Comparison of ENCODE assay signal across 10 mouse cellular contexts in genomic region chr13:36562447-36563441, GRCm38 (mm10).
DNase-seq lines count a peak whose midpoint lies in the region; ATAC-seq and TF ChIP-seq lines count a peak whose summit lies in the region.
"Had no signal": no experiment of that assay in that cellular context is flagged by ENCODE, and none has a peak within 500 bp of the region (broad histone marks: within the 10 kb centered on the region; RNA-seq: fewer than 3 reads in every experiment).

No protein-coding gene starts in this region.

- no peaks in the 10 kb centered on the region; the same call in 1 of the 2 replicates for H3K4me1 ChIP-seq in lung, embryonic 14.5 days (ENCODE audit: insufficient read depth)
- no peaks in the 10 kb centered on the region for H3K4me1 ChIP-seq in lung, adult 2 months (ENCODE audit: control insufficient read depth, insufficient read depth, low read length)
- H3K4me1 ChIP-seq in stomach, embryonic 16.5 days (ENCODE audit: control insufficient read depth, insufficient read depth, low read length), result peaks cover 2% of the 10 kb centered on the region; the same call in 1 of the 2 replicates
- H3K4me1 ChIP-seq: embryonic facial prominence, embryonic 13.5 days; liver, embryonic 15.5 days had no signal

- no peak for TF ChIP-seq POLR2A in lung, adult 2 months (IDR thresholded peaks at IDR 0.05; ENCODE audit: borderline replicate concordance, extremely low read depth, low read depth, low read length)

- TF ChIP-seq CTCF in lung, embryonic 14.5 days (IDR thresholded peaks at IDR 0.05; ENCODE audit: low read depth), result no peak
- TF ChIP-seq CTCF in lung, adult 2 months (IDR thresholded peaks at IDR 0.05; ENCODE audit: insufficient read depth, low read length), result no peak

- no peaks in the 10 kb centered on the region for H3K36me3 ChIP-seq in lung, embryonic 14.5 days (ENCODE audit: insufficient read depth)
- H3K36me3 ChIP-seq in stomach, embryonic 16.5 days (ENCODE audit: control insufficient read depth, insufficient read depth, low read length), result no peaks in the 10 kb centered on the region
- H3K36me3 ChIP-seq: embryonic facial prominence, embryonic 13.5 days; heart, embryonic 13.5 days; liver, embryonic 15.5 days had no signal

- no peaks in the 10 kb centered on the region for H3K9me3 ChIP-seq in lung, embryonic 14.5 days (ENCODE audit: low read depth, low read length)
- H3K9me3 ChIP-seq in stomach, embryonic 16.5 days (replicated peaks; ENCODE audit: control insufficient read depth, low read length), result no peaks in the 10 kb centered on the region
- H3K9me3 ChIP-seq: embryonic facial prominence, embryonic 13.5 days; heart, embryonic 13.5 days; liver, embryonic 15.5 days had no signal

- peak; percentile 31; the same call in 1 of the 2 replicates for ATAC-seq in lung, embryonic 14.5 days (ENCODE audit: insufficient read depth)
- peak; percentile 56; the same call in 1 of the 2 replicates for ATAC-seq in stomach, embryonic 16.5 days (ENCODE audit: insufficient read depth, low FRiP score)
- ATAC-seq in megakaryocyte-erythroid progenitor cell, adult 5-6 weeks (replicated peaks; ENCODE audit: low FRiP score, low TSS enrichment, poor library complexity, severe bottlenecking), result no peak

- DNase-seq in lung, embryonic 14.5 days, result peak; percentile 30
- no peak for DNase-seq in lung, adult 2 months
- DNase-seq in heart, adult 9 months (ENCODE audit: low spot score in 2 of 2), result peak; percentile 43 to 54
- peak; percentile 13 for DNase-seq in lung, postnatal 25 days (ENCODE audit: low spot score)
- DNase-seq in right cerebral cortex, postnatal 4 days, result no peak

- H3K9ac ChIP-seq in lung, embryonic 14.5 days, result no peak overlapping the region
- no peak overlapping the region for H3K9ac ChIP-seq in stomach, embryonic 16.5 days (ENCODE audit: low read length)
- H3K9ac ChIP-seq: embryonic facial prominence, embryonic 13.5 days; heart, embryonic 13.5 days; liver, embryonic 15.5 days had no signal

- H3K4me2 ChIP-seq in lung, embryonic 14.5 days, result no peak overlapping the region
- H3K4me2 ChIP-seq in stomach, embryonic 16.5 days (ENCODE audit: low read depth, low read length), result no peak overlapping the region
- H3K4me2 ChIP-seq: embryonic facial prominence, embryonic 13.5 days; heart, embryonic 13.5 days; liver, embryonic 15.5 days had no signal

- H3K27me3 ChIP-seq in lung, embryonic 14.5 days (ENCODE audit: insufficient read depth, low read length), result no peaks in the 10 kb centered on the region
- no peaks in the 10 kb centered on the region for H3K27me3 ChIP-seq in stomach, embryonic 16.5 days (ENCODE audit: control insufficient read depth, insufficient read depth, low read length)
- H3K27me3 ChIP-seq: embryonic facial prominence, embryonic 13.5 days; heart, embryonic 13.5 days; liver, embryonic 15.5 days had no signal

- no peak overlapping the region; the same call in 1 of the 2 replicates for H3K27ac ChIP-seq in lung, embryonic 14.5 days (ENCODE audit: low read depth)
- H3K27ac ChIP-seq in stomach, embryonic 16.5 days (ENCODE audit: low read length), result no peak overlapping the region
- H3K27ac ChIP-seq: embryonic facial prominence, embryonic 13.5 days; heart, embryonic 13.5 days; liver, embryonic 15.5 days had no signal

- 53% methylated on average over 16 of the region's 16 CpGs for WGBS in lung, embryonic 14.5 days
- WGBS in lung, adult 2 months, result 69% methylated on average over 16 of the region's 16 CpGs
- 54% methylated on average over 16 of the region's 16 CpGs for WGBS in stomach, embryonic 16.5 days

- H3K4me3 ChIP-seq in lung, embryonic 14.5 days (ENCODE audit: low read depth, low read length), result no peak overlapping the region
- no peak overlapping the region for H3K4me3 ChIP-seq in lung, adult 2 months (replicated peaks; ENCODE audit: extremely low read depth, low read depth, low read length)
- H3K4me3 ChIP-seq in stomach, embryonic 16.5 days (replicated peaks; ENCODE audit: low read length), result no peak overlapping the region
- H3K4me3 ChIP-seq: embryonic facial prominence, embryonic 13.5 days; heart, embryonic 13.5 days; liver, embryonic 15.5 days had no signal

Comparison
In these comparisons a context has a peak if more than half of its experiments do, and no peak if none do; other contexts are left out.
1. DNase-seq: peak in lung, embryonic 14.5 days (single experiment), heart, adult 9 months (2 of 2) and lung, postnatal 25 days (single experiment); none in lung, adult 2 months (single experiment) and right cerebral cortex, postnatal 4 days (single experiment).